Mouse (Mus musculus): Measurements from ENCODE around the gene Spsb3.

Gene Spsb3

GRCm38 (mm10) chr17:24886134-24886931, at the start of gene Spsb3, which contains the start of gene Nubp2:
Gene Spsb3, plus strand, starts transcription at chr17:24886643.
Gene Nubp2, minus strand, starts transcription at chr17:24886349.
- peak; percentile 92 to 96 for DNase-seq (ENCODE audit: low spot score in 2 of 2)

DNA sequence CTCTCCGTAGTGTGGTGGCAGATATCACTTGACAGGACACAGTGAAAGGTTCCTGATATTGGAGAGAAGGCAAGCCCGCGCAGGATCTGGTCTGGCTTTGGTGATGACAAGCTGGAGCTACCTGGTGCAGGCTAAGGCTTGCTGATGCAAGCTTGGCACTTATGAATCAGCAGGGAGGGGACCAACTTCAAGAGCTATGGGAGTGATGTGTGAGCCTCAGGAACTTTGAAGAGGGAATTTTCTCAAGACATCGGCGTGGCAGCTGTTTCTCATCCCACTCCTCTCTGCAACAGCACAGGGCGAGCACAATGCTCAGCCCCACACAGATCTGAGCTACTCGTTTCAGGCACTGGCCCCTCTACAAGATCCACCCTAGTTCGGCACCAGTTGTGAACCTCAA, 46.6 kb upstream of the Spsb3 start, which contains the start of gene Hagh:
Gene Hagh, plus strand, starts transcription at position 302 of the 400 bp plus-strand sequence.
- DNase-seq (ENCODE audit: low spot score in 2 of 2): no peak

DNA sequence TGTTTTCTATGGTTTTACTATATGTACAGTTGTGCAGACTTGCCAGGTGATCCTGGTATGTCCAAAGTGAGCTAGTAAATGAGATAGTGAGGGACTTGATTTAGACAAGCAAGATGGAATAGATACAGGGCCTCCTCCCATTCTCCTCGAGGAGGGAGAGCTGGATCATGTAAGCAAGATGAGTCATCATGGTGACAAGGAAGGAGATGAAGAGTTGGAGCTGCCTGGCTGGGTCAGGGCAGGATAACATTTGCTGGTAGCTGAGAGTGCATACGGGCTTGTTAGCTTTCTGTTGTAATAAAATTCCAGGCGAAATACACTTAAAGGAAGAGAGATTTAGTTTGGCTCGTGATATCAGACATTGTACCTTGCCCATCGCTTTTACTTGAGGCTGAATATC, 46.1 kb upstream of the Spsb3 start:
- DNase-seq (ENCODE audit: low spot score in 2 of 2): no peak

DNA sequence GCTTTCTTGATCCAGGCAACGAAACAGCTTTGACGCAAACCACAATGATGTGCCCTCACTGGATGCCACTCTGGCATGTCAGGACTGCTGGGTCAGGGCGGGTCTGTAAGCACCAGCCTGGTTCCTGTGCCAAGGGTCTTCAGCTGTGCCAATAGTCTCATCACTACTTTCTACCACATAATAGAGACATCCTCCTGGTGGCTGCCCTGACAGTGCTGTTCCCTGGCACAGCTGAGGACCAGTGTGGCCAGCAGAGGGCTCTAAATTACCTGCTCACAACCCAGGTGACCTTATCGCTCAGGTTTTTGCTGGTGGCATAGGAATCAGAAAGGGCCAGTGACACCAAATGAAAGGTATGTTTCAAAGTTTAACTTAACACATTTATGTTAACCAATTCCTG, 45.3 kb upstream of the Spsb3 start:
- DNase-seq (ENCODE audit: low spot score in 2 of 2): no peak

- DNase-seq (ENCODE audit: low spot score in 2 of 2): no peak
Measured at GRCm38 (mm10) chr17:24842631-24843030, 43.8 kb upstream of the Spsb3 start.

GRCm38 (mm10) chr17:24844525-24844924, 41.9 kb upstream of the Spsb3 start:
- DNase-seq (ENCODE audit: low spot score in 2 of 2): no peak

DNA sequence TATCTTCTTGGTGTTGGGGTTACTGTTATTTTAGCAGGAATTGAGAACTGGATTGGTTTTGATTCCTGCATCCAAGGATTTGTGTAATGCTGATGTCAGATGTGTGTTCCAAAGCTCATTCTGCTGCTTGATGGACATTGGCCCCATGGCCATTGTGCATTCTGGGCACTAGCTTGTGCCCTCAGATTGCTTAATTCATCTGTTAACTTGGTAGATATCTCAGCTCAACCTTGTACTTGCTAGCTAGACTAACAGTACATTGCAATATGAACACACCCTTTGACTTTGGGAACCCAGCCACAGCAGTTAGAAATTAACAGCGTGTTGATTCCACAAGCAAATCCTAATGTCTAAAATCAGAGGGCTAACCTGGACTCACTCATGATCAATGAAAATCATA, 39.1 kb upstream of the Spsb3 start:
- no peak for DNase-seq (ENCODE audit: low spot score in 2 of 2)

DNA sequence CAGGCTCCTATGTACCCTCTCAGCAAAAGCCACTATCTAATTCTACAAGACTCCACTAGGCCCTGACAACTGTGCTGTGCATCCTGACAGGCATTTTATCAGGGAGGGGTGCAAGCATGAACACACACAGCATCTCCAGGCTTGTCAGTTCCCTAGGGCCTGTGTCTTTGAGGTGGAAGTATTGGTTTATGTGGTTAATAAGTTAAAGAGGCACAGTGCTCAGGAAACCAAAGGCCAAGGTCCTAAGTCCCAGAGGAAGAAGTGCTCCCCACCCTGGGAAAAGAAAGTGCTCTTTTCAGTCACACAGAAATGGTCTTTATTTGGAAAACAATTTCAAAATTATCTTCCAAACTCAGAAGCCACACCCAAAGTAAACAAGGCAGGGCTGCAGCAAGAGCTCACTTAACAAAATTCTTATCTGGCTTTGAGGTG, 37.8 kb upstream of the Spsb3 start:
- DNase-seq (ENCODE audit: low spot score in 2 of 2): no peak

DNA sequence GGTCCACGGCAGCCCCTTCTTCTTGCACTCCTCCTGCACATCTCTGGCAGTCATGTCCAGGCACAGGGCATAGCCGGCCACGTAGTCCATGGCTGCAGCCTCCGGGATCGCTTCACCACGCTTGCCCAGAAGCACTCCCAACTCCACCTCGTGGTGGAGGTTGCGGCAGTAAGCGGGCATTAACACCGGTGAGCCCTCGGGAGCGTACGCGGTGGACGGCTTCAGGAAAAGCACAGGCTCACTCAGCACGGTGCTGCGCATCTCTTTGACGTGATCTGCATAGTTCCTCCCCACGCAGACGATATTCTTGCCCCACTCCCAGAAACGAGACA, 36.7 kb upstream of the Spsb3 start:
- no peak for DNase-seq (ENCODE audit: low spot score in 2 of 2)

GRCm38 (mm10) chr17:24850065-24850772, 36.2 kb upstream of the Spsb3 start, which contains the start of gene Fahd1:
Gene Fahd1, minus strand, starts transcription at chr17:24850364.
- DNase-seq (ENCODE audit: low spot score in 2 of 2): peak; percentile 87 to 88

DNA sequence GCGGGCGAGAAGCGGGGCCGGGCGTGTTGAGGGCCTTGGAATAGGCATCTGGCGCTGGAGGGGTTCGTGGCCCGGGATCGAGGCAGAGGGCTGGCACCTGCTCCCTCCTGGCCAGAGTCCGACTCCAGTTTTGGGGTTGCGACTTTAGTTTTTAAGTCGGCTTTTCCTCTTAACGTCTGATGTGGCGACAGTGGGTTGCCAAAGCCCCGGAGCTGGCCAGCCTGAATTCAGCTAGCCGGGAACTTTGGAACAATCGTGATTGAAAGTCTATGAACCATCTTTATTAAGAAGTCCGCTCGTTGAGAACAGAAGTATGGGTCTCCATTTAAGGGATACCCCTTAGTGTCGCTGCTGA, 35.7 kb upstream of the Spsb3 start:
- DNase-seq (ENCODE audit: low spot score in 2 of 2): no peak

GRCm38 (mm10) chr17:24851381-24852125, 34.9 kb upstream of the Spsb3 start:
- DNase-seq (ENCODE audit: low spot score in 2 of 2): no peak

- DNase-seq (ENCODE audit: low spot score in 2 of 2): no peak
Measured at GRCm38 (mm10) chr17:24855838-24856464, 30.5 kb upstream of the Spsb3 start.

GRCm38 (mm10) chr17:24856589-24856988, 29.9 kb upstream of the Spsb3 start:
- DNase-seq (ENCODE audit: low spot score in 2 of 2): no peak

DNA sequence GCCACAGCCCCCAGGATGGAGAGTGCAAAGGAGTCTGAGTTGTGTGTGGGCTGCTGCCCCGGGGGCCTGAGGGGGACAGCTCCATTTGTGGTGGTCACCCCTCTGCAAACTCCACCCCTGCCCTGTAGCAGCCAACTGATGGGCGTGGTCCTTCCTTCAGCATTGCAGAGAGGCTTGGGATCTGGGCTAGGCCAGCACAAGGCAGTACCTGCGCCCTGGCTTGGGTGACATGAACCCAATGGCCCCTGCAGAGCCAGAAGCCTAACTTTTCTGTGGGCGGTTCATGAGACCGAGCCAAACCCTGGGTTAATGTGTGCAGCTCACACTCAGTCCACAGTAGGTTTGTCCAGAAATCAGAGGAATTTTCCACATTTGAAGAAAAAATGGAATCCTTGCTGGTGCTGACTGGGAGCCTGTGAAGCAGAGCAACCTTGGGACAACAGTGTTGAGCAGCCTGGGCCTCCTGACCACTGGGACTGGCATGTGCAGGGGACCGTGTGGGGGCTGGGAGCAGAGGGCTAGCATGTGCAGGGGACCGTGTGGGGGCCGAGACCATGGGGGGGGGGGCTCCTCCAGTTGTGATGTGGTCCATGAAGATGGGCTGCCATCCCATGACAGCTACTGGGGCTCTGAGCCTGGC, 28.5 kb upstream of the Spsb3 start:
- DNase-seq (ENCODE audit: low spot score in 2 of 2): no peak

DNA sequence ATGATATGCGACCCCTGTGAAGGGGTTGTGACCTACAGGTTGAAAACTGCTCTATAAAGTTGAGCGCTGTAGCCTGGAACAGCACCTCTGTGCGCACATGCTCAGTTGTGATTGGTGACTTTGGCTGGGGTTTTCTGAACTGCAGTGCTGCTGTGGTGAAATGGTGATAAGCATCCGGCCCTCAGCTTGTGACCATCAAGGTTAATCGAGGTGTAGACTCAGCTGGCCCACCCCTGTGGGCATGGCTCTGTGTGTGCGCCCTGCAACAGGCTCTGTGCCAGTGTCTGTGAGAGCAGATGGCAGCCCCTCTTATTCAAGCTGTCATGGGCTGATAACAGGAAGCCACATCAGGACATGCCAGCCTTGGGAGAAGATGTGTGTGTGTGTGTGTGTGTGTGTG, 27.5 kb upstream of the Spsb3 start:
- DNase-seq (ENCODE audit: low spot score in 2 of 2): peak; percentile 61 to 67

- peak; percentile 46 to 50 for DNase-seq (ENCODE audit: low spot score in 2 of 2)
Measured at GRCm38 (mm10) chr17:24860076-24860475, 26.4 kb upstream of the Spsb3 start.

DNA sequence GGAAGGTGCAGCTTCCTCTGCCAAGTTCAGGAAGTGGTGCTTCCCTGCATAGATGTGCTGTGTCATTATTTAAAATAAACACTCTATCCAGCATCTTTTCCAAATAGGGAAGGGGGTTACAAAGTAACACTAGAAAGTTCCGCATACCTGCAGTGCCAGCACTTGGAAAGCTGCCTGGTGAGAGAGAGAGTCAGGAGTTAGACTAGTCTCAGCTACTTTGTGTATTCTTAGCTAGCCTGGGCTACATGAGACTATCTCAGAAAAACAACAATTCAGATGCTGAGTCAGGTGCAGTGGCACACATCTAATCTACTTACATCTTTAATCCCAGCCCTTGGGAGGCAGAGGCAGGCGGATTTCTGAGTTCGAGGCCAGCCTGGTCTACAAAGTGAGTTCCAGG, 24.7 kb upstream of the Spsb3 start:
- no peak for DNase-seq (ENCODE audit: low spot score in 2 of 2)

DNA sequence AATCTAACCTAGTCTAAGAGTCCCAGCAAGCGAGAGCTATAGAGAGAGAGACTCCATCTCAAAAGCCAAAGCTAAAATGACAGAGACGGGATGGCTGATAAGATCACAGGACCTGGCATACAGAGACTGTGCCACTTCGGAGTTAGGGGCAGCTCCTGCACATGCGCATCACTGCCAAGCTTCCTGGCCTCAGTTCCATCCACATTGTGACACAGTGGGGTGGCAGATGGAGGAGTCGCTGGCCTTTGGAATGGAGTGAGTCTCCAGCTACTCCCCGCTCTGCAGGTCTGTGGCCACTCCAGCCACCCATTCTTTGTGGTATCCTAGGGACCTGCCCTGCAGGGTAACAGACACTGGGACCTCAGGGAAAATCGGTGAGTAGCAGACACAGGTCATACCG, 20.7 kb upstream of the Spsb3 start, which contains the start of gene Igfals:
Gene Igfals, plus strand, starts transcription at position 222 of the 400 bp plus-strand sequence.
- no peak for DNase-seq (ENCODE audit: low spot score in 2 of 2)

- DNase-seq (ENCODE audit: low spot score in 2 of 2): no peak
Measured at GRCm38 (mm10) chr17:24867914-24868313, 18.5 kb upstream of the Spsb3 start.

DNA sequence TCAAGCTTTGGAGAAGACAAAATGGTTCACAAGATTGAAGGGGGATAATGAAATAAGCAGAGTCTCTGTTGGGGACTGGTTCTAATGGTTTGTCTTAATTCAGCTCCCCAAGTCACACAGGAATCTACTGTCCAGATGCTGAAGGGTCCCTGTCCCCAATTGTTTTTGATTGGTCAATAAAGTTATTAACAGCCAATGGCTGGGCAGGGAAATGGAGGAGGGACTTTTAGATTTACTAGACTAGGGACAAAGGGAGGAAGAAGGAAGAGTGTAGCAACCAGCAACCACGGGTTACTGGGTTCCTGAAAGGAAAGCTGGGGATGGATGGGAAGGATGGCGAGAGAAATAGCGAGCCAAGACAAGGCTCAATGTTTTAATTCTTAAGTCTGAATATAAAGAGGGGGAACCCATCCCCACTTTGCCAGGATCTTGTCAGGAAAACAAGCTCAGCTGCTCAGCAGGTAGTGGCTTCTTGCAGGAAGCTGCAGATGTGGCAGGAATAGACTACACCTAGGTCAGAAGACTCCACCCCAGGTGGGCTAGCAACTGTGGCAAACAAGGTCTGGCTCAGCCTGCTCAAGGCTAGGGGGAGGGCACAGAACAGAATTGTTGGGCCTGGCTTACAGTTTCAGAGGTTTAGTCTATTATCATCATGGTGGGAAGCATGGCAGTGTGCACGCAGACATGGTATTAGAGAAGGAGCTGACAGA, 12.6 kb upstream of the Spsb3 start:
- no peak for DNase-seq (ENCODE audit: low spot score in 2 of 2)

Measured in spleen, postnatal 14 days (tissue).